Mouse (Mus musculus) right cerebral cortex, adult 18-20 months (tissue): Measurements from ENCODE around the gene Mttp.

ENCODE experiments used
- DNase-seq: peaks from one replicate; pipeline ENCODE4 v3.0.0; 2022; ENCODE audit warnings: mixed read lengths

The Mttp gene

GRCm38 (mm10) chr3:138133916-138134315 lies 10.9 kb downstream of the Mttp start:
- no peak for DNase-seq

GRCm38 (mm10) chr3:138133463-138133862 lies 11.3 kb downstream of the Mttp start:
- DNase-seq: no peak

GRCm38 (mm10) chr3:138131168-138131567 lies 13.6 kb downstream of the Mttp start:
- DNase-seq: no peak

- no peak for DNase-seq
These were observed 14.1 kb downstream of the Mttp start for GRCm38 (mm10) chr3:138130692-138131091.

- no peak for DNase-seq
These were observed 15.7 kb downstream of the Mttp start for GRCm38 (mm10) chr3:138129110-138129509.

GRCm38 (mm10) chr3:138123842-138124241 lies 20.9 kb downstream of the Mttp start:
- DNase-seq: no peak

- no peak for DNase-seq
These were observed 23.3 kb downstream of the Mttp start for GRCm38 (mm10) chr3:138121461-138121860.

GRCm38 (mm10) chr3:138119444-138120105 lies 25.2 kb downstream of the Mttp start:
- no peak for DNase-seq

- DNase-seq: no peak
These were observed 25.9 kb downstream of the Mttp start for GRCm38 (mm10) chr3:138118831-138119230.

- DNase-seq: no peak
These were observed 26.4 kb downstream of the Mttp start for GRCm38 (mm10) chr3:138118392-138118791.

GRCm38 (mm10) chr3:138116871-138117270 lies 27.9 kb downstream of the Mttp start:
- no peak for DNase-seq

GRCm38 (mm10) chr3:138114106-138114505 lies 30.7 kb downstream of the Mttp start:
- DNase-seq: no peak

GRCm38 (mm10) chr3:138110910-138111782 lies 33.6 kb downstream of the Mttp start:
- DNase-seq: no peak

GRCm38 (mm10) chr3:138106887-138107286 lies 37.9 kb downstream of the Mttp start:
- no peak for DNase-seq

GRCm38 (mm10) chr3:138105056-138105455 lies 39.7 kb downstream of the Mttp start:
- no peak for DNase-seq

GRCm38 (mm10) chr3:138103690-138104089 lies 41.1 kb downstream of the Mttp start:
- DNase-seq: no peak

GRCm38 (mm10) chr3:138101936-138102335 lies 42.8 kb downstream of the Mttp start:
- no peak for DNase-seq

- DNase-seq: no peak
These were observed 47.0 kb downstream of the Mttp start for GRCm38 (mm10) chr3:138097718-138098117.

GRCm38 (mm10) chr3:138096263-138097028 lies 48.3 kb downstream of the Mttp start:
- DNase-seq: no peak

GRCm38 (mm10) chr3:138095718-138096117 lies 49.0 kb downstream of the Mttp start:
- no peak for DNase-seq

- peak; percentile 56 for DNase-seq
These were observed 49.5 kb downstream of the Mttp start for GRCm38 (mm10) chr3:138095301-138095700.

- DNase-seq: no peak
These were observed 60.9 kb downstream of the Mttp start for GRCm38 (mm10) chr3:138083896-138084295.

GRCm38 (mm10) chr3:138083073-138083637 lies 61.6 kb downstream of the Mttp start:
- DNase-seq: peak; percentile 52
